Mouse (Mus musculus) mature B cell (primary cell): ENCODE results near the gene Sdk2.

Experiments used
- in situ Hi-C: fragments of 300-500 bp; cut with MboI; formaldehyde crosslinking; loops from 2 replicates; pipeline ENCODE4 v1.14.3; 2019

Sdk2 gene

DNA sequence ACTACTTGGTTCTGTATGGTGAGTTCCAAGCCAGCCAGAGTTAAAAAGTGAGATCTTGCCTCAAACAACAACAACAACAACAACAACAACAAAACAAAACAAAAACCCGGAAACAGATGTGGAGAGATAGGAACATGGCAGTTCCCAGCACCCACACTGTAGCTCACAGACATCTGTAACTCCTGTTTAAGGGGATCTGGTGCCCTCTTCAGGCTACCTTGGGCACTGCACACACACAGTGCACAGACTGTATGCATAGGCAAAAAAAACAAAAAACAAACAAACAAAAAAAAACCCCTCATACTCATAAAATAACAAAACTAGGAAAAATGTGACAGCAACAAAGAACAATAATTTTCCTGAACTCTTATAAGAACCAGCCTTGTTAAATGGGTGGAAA lies 323.8 kb downstream of the Sdk2 start:
- in situ Hi-C loops, result no loop called here

DNA sequence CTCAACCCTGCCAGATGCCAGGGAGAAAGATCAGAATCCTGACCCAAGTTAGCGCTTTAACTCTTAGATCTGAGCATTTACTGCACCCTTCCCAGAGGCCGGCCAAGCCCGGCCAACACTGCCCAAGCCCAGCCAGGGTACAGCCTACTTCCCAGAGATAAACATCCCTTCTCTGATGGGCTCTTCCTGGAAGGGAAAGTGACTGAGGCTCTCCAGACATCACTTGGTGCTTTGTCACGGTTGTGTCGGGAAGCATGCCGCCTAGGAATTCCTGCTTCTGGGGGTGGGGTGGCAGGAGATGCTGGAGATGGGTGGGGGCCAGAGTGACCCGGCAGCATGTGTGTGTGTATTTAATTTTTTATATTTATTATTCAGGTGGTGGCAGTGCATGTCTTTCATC lies 326.7 kb downstream of the Sdk2 start:
- in situ Hi-C loops, result no loop called here

GRCm38 (mm10) chr11:113739213-113739612 lies 327.6 kb downstream of the Sdk2 start:
- in situ Hi-C loops, result no loop called here

GRCm38 (mm10) chr11:113737912-113738311 lies 328.9 kb downstream of the Sdk2 start:
- in situ Hi-C loops, result no loop called here

GRCm38 (mm10) chr11:113737553-113737854 lies 329.3 kb downstream of the Sdk2 start:
- in situ Hi-C loops, result no loop called here

DNA sequence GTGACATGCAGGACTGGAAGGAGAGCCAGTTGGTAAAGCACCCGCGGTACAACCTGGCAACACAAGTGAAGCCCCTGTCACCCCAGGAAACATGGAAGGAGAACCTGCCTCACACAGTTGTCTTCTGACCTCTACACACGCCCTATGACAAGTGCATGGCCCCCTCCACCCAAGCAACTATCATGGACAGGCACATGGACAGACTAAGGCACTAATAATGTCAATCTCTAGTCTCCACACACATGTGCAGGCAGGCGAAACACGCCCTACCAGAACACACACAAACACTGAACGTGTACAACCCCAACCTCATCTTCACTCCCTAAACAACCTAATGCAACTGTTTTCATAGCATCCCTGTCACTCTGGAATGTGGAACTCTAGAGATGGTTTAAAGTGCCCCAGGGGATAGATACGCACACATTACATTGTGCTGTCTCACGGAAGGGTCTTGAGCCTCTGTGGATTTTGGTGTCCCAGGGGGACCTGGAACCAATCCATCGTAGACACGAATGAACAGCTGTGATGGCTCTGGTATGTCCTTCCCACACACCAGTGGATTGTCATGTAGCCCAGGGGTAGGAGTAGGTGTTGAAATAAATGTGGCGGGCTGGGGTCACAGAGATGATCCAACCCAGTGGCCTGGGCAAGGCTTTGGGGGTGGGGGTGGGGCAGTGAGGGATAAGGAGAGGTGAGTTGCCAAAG lies 329.8 kb downstream of the Sdk2 start:
- in situ Hi-C loops, result no loop called here

GRCm38 (mm10) chr11:113735151-113735550 lies 331.7 kb downstream of the Sdk2 start:
- in situ Hi-C loops, result no loop called here

DNA sequence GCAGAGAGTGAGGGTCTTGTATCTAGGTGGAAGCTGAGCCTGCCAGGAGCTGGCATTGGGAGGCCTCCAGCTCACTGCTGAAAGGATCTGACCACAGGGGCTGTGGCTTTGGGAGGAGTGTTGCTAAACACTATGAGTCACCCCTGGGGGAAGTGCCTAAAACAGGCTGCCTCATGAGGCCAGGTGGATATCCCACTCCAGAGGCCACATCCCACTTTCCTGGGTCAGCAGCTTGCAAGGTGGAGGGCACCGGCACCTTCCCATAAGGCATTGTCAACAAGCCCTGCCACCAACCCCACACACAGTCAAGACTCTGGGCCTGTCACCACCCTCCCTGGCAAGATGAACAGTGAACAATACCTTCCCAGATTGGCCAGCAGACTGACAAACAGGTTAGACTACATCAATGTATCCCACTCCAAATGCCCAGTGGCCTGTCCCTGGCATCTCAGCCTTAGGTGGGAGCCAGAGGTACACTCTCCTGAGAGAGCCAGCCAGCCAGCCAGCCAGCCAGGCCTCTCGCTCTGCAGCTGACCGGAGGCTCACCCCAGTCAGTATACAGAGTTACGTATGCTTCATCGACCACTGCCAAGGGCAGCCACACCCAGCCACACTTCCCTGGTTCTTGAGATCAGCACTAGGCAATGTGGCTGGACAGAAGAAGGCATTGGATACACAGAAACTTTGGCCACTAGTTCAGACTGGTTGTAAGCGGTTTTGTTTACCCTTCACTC lies 333.0 kb downstream of the Sdk2 start:
- in situ Hi-C loops, result no loop called here

DNA sequence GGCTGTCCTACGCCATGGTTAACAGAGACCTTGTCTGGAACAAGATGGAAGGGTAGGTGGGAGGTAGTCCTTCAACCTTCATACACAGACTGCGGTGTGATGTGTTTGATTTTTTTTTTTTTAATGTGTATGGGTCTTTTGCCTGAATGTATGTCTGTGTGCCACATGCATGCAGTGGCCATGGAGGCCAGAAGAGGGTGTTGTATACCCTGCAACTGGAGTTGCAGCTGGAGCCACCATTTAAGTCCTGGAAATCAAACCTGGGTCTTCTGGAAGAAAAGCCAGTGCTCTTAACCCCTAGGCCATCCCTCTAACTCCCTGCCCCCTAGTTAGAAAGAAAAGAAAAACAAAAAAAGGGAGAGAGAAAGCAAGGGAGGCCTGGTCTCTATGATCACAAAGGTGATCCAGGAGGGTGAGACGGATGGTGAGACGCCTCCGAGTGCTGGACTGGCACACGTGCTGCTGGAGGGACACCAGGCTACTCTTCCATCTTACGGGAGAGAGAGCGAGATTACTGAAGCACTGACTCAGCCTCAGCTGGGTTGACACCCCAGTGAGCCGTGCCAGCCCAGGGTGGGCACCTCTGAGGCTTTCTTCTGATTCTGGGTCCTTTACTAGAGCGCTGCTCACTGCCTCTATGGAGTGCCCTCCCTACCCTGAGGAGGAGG lies 334.8 kb downstream of the Sdk2 start:
- in situ Hi-C loops, result no loop called here

- in situ Hi-C loops, result no loop called here
Observed at GRCm38 (mm10) chr11:113730879-113731278, 336.0 kb downstream of the Sdk2 start.

- in situ Hi-C loops, result no loop called here
Observed at GRCm38 (mm10) chr11:113729917-113730316, 336.9 kb downstream of the Sdk2 start.

- in situ Hi-C loops, result no loop called here
Observed at GRCm38 (mm10) chr11:113729239-113729638, 337.6 kb downstream of the Sdk2 start.

DNA sequence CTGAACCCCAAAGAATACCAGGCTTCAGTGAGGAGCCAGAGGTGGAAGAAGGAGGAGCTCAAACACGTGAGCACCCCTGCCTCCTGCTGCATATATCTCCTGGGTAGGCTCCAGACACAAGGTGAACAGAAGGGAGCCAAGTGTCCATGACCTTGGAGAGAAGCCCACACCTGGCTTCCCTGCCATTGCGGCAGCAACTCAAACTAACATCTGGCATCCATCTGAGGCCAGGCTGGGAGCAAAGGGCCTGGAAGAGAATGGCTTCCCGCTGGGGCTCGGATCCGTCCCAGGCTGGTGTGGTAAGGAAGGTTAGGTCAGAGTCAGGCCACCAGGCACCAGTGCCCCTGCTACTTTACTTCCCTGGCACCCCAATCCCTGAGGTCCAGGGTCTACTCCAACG lies 338.9 kb downstream of the Sdk2 start:
- in situ Hi-C loops, result no loop called here

DNA sequence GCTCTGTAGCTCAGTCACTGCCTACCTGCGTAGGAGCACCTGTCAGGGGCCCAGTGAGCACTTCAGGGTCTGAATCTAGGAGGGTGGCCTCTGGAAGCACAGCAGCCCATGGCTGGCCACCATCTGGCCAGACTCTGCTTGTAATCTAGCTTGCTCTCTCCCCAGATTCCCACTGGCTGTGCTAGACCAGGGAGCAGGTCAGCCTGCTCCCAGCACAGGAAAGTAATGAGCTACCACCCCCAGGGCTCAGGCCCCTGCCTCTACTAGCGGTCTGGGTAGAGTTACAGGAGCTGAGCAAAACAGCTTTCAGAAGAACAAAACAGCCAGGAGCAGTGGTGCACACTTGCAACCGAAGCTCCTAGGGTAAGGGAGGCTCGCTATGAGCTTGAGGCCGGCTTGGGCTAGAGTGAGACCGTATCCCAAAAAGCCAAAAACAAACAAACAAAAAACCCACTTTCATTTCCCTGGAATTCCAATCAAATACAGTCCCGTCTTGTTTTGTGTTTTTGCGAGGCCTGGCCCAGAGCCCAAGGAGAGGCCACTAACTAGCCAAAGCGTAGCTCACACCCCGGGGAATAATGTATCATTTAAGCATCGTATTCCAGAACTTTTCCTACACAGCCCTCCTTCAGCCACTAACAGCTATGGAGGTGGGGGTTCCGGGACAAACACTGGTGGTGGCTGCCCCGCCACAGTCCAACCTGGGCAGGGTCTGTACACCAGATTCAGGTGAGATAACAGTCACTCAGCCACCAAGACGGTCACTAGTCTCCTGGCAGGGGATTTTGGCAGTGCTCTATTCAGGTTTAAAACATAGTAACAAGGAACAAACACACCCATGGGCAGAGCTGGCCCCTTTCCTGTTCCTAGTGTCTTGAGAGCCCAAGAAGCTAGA lies 339.6 kb downstream of the Sdk2 start:
- in situ Hi-C loops, result no loop called here
